Mouse (Mus musculus) CH12.LX (cell line): ENCODE measurements at regions not wholly inside any gene's neighbourhood (a gene's known extent, or its start where the extent isn't known, plus 50 kb on each side); places are given as distances from the start of the nearest gene placed in this dataset.

Experiments used
- DNase-seq: peaks from one replicate; pipeline ENCODE4 v3.0.0-alpha.2; 2013; ENCODE audit errors: extremely low read depth
- H3K27ac ChIP-seq: 2 replicates; pipeline ENCODE4 v1.5.1; 2012; ENCODE audit warnings: low read depth, mild to moderate bottlenecking, control low read depth, moderate library complexity; ENCODE audit not compliant: insufficient read depth
- H3K27me3 ChIP-seq: replicated peaks from 2 replicates; pipeline ENCODE3; 2012; ENCODE audit warnings: inconsistent platforms
- H3K36me3 ChIP-seq, 2 experiments: replicated peaks in 1 of 2; 2 replicates each; pipeline versions ENCODE3 to v1.6.1; 2012; ENCODE audit warnings: inconsistent platforms in 1 of 2, low read length in 1 of 2, mild to moderate bottlenecking in 1 of 2, mixed read lengths in 1 of 2, moderate library complexity in 1 of 2; ENCODE audit not compliant: control insufficient read depth in 1 of 2, insufficient read depth in 1 of 2
- H3K4me1 ChIP-seq, 2 experiments: 2 replicates each; pipeline ENCODE4 v1.6.1; 2012; ENCODE audit warnings: inconsistent platforms in 1 of 2, moderate library complexity in 1 of 2; ENCODE audit not compliant: insufficient read depth in 2 of 2, control insufficient read depth in 1 of 2
- H3K4me2 ChIP-seq: 2 replicates; pipeline ENCODE4 v1.6.1; 2012; ENCODE audit warnings: low read depth, mild to moderate bottlenecking, control low read depth; ENCODE audit not compliant: poor library complexity, insufficient read depth, severe bottlenecking
- H3K4me3 ChIP-seq, 3 experiments: fragments of 150-350 bp in 1 of 3; sonication (generic) in 1 of 3; replicated peaks in 1 of 3; 2 replicates each; pipeline versions ENCODE3 to v1.5.1; 2011 to 2012; ENCODE audit warnings: low read depth in 2 of 3, low read length in 2 of 3, mild to moderate bottlenecking in 2 of 3, moderate library complexity in 2 of 3, control low read depth in 1 of 3, improper control_type of control experiment in 1 of 3, inconsistent platforms in 1 of 3, mixed read lengths in 1 of 3; ENCODE audit not compliant: poor library complexity in 1 of 3
- H3K79me2 ChIP-seq: replicated peaks from 2 replicates; pipeline ENCODE4 v1.6.1; 2012; ENCODE audit warnings: mild to moderate bottlenecking, moderate library complexity; ENCODE audit not compliant: control insufficient read depth, poor library complexity, insufficient read depth, severe bottlenecking; ENCODE audit errors: extremely low read depth
- H3K9ac ChIP-seq: 2 replicates; pipeline ENCODE4 v1.6.1; 2012; ENCODE audit warnings: low read depth, mild to moderate bottlenecking, control low read depth, moderate library complexity; ENCODE audit not compliant: insufficient read depth
- H3K9me3 ChIP-seq: replicated peaks from 2 replicates; pipeline ENCODE3; 2012; ENCODE audit warnings: low read length, inconsistent platforms, mixed read lengths
- CTCF ChIP-seq, 2 experiments: IDR thresholded peaks in 1 of 2; conservative IDR thresholded peaks in 1 of 2; 2 replicates each; pipeline ENCODE4 v1.5.1; 2011 to 2012; ENCODE audit warnings: low read depth in 2 of 2, low read length in 2 of 2, improper control_type of control experiment in 1 of 2, inconsistent platforms in 1 of 2, mild to moderate bottlenecking in 1 of 2, moderate library complexity in 1 of 2
- E2F4 ChIP-seq: IDR thresholded peaks from 2 replicates; pipeline ENCODE4 v1.6.1; 2011; ENCODE audit warnings: low read depth, low read length, improper control_type of control experiment; ENCODE audit not compliant: insufficient replicate concordance
- ELF1 ChIP-seq: IDR thresholded peaks from 2 replicates; pipeline ENCODE4 v1.6.1; 2014; ENCODE audit warnings: low read depth, mild to moderate bottlenecking, inconsistent platforms, low read length, improper control_type of control experiment
- HCFC1 ChIP-seq: IDR thresholded peaks from 2 replicates; pipeline ENCODE4 v1.6.1; 2012; ENCODE audit warnings: low read depth, mild to moderate bottlenecking, inconsistent platforms, low read length, improper control_type of control experiment
- JUN ChIP-seq: IDR thresholded peaks from 2 replicates; pipeline ENCODE4 v1.6.1; 2011; ENCODE audit warnings: low read depth, mild to moderate bottlenecking, low read length, improper control_type of control experiment, moderate library complexity; ENCODE audit not compliant: insufficient read depth
- JUND ChIP-seq: conservative IDR thresholded peaks from 2 replicates; pipeline ENCODE4 v1.6.1; 2011; ENCODE audit warnings: low read depth, low read length, improper control_type of control experiment
- KAT2A ChIP-seq: IDR thresholded peaks from 2 replicates; pipeline ENCODE4 v1.6.1; 2012; ENCODE audit warnings: low read length, improper control_type of control experiment, inconsistent platforms; ENCODE audit not compliant: insufficient replicate concordance
- MEF2A ChIP-seq: IDR thresholded peaks from 2 replicates; pipeline ENCODE4 v1.6.1; 2014; ENCODE audit warnings: low read depth, mild to moderate bottlenecking, inconsistent platforms, low read length, improper control_type of control experiment, borderline replicate concordance
- MXI1 ChIP-seq: IDR thresholded peaks from 2 replicates; pipeline ENCODE4 v1.6.1; 2011; ENCODE audit warnings: mild to moderate bottlenecking, low read depth, low read length, improper control_type of control experiment
- MYC ChIP-seq: IDR thresholded peaks from 2 replicates; pipeline ENCODE4 v1.6.1; 2011; ENCODE audit warnings: low read depth, mild to moderate bottlenecking, improper control_type of control experiment, low read length
- NELFE ChIP-seq: IDR thresholded peaks from 2 replicates; pipeline ENCODE4 v1.6.1; 2011; ENCODE audit warnings: low read depth, low read length, improper control_type of control experiment
- NRF1 ChIP-seq: IDR thresholded peaks from 2 replicates; pipeline ENCODE4 v1.6.1; 2014; ENCODE audit warnings: low read depth, mild to moderate bottlenecking, inconsistent platforms, low read length, improper control_type of control experiment, moderate library complexity
- POLR2AphosphoS2 ChIP-seq: IDR thresholded peaks from 2 replicates; pipeline ENCODE4 v1.6.1; 2011; ENCODE audit warnings: low read depth, low read length, improper control_type of control experiment
- RAD21 ChIP-seq: IDR thresholded peaks from 2 replicates; pipeline ENCODE4 v1.6.1; 2011; ENCODE audit warnings: low read depth, mild to moderate bottlenecking, low read length, improper control_type of control experiment, moderate library complexity
- RCOR1 ChIP-seq: conservative IDR thresholded peaks from 2 replicates; pipeline ENCODE4 v1.6.1; 2012; ENCODE audit warnings: low read depth, mild to moderate bottlenecking, inconsistent platforms, low read length, improper control_type of control experiment
- UBTF ChIP-seq: IDR thresholded peaks from 2 replicates; pipeline ENCODE4 v1.6.1; 2012; ENCODE audit warnings: low read depth, mild to moderate bottlenecking, inconsistent platforms, low read length, improper control_type of control experiment, moderate library complexity
- USF1 ChIP-seq: IDR thresholded peaks from 2 replicates; pipeline ENCODE4 v1.6.1; 2014; ENCODE audit warnings: low read depth, mild to moderate bottlenecking, inconsistent platforms, low read length, improper control_type of control experiment
- USF2 ChIP-seq: conservative IDR thresholded peaks from 2 replicates; pipeline ENCODE4 v1.6.1; 2011; ENCODE audit warnings: low read depth, low read length, improper control_type of control experiment
- ZC3H11A ChIP-seq: IDR thresholded peaks from 2 replicates; pipeline ENCODE4 v1.6.1; 2012; ENCODE audit warnings: low read depth, mild to moderate bottlenecking, inconsistent platforms, low read length, improper control_type of control experiment
- ZMIZ1 ChIP-seq: IDR thresholded peaks from 2 replicates; pipeline ENCODE4 v1.6.1; 2012; ENCODE audit warnings: low read depth, mild to moderate bottlenecking, inconsistent platforms, low read length, improper control_type of control experiment
- dilution Hi-C: fragments of 300-500 bp; cut with MboI; formaldehyde crosslinking; loops from 2 replicates; pipeline ENCODE4 v1.14.3; 2020; ENCODE audit warnings: low sequenced_read_pairs; ENCODE audit not compliant: extremely low pct_unique_long_range_greater_than_20kb, extremely low pct_ligation_motif_present
- in situ Hi-C: fragments of 300-500 bp; cut with MboI; formaldehyde crosslinking; loops from 3 replicates; pipeline ENCODE4 v1.14.3; 2019; ENCODE audit warnings: low sequenced_read_pairs, low pct_ligation_motif_present, low pct_unique_long_range_greater_than_20kb, mixed read lengths

DNA sequence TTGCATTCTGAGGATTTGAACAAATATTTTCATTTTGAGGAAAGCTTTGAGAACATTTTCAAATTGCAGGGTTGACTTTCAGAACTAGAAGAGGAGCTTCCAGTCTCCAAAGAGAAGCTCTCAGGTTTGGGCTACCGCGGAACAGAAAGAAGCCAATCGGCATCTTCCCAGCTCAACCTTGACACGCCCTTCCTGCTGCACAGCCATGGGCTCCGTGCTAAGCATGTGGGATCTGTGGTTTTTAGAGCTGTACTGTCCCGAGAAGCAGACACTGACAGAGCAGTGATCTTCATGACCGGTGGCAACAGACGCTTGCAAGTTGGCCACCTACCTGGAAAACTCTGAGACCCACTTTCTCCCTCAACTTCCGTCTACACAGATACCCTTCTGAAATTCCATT, 85.4 kb upstream of the Gm12728 start:
- H3K27me3 ChIP-seq = peaks cover 49% of the 10 kb centered on the region
- H3K27ac ChIP-seq = no peak overlapping the region
- H3K9me3 ChIP-seq = no peaks in the 10 kb centered on the region
- TF ChIP-seq NELFE = no peak
- no peak for TF ChIP-seq CTCF (conservative IDR thresholded peaks at IDR 0.05 in 1 of 2, IDR thresholded peaks at IDR 0.05 in 1 of 2; ENCODE audit: low read depth in 2 of 2, low read length in 2 of 2)
- TF ChIP-seq MXI1 = no peak
- TF ChIP-seq USF2 = no peak
- TF ChIP-seq USF1 = no peak
- no peak for TF ChIP-seq HCFC1
- TF ChIP-seq MEF2A = no peak
- TF ChIP-seq RAD21 = no peak
- no peak for TF ChIP-seq ZMIZ1
- no peak for TF ChIP-seq RCOR1
- TF ChIP-seq JUND = no peak
- TF ChIP-seq KAT2A = no peak
- no peak for TF ChIP-seq MYC
- TF ChIP-seq NRF1 = no peak
- TF ChIP-seq E2F4 = no peak
- no peak for TF ChIP-seq ZC3H11A
- in situ Hi-C loops (no loop called here), dilution Hi-C loops (no loop called here)
- H3K36me3 ChIP-seq = no peaks in the 10 kb centered on the region
- H3K4me1 ChIP-seq = no peaks in the 10 kb centered on the region
- H3K9ac ChIP-seq = no peak overlapping the region
- no peak overlapping the region for H3K4me2 ChIP-seq
- H3K4me3 ChIP-seq = no peak overlapping the region
- H3K79me2 ChIP-seq = no peaks in the 10 kb centered on the region
- DNase-seq = no peak

DNA sequence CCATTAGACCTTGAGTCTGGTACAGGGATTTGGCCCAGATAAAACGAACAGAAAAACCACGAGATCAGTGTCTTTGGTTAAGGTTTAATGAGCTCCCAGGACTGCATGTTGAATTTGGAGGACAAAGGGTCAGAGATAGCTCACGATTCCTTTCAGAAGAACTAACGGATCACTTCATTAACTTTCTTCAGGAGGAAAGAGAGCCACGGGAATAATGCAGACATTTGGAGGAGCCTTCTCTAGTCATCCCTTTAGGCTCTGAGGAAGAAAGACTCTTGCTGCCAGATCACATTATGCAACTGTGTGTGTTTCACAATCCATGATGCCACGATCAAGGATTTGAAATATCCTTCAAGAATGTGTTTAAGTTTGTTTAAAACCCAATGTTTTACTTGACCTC, 83.7 kb upstream of the Gm12728 start:
- Histone ChIP-seq H3K4me2 (no peak overlapping the region), H3K36me3 (no peaks in the 10 kb centered on the region), H3K27me3 (peaks cover 38% of the 10 kb centered on the region)
- in situ Hi-C loops = no loop called here
- TF ChIP-seq MXI1 (no peak), USF1 (no peak), JUN (no peak), POLR2AphosphoS2 (no peak), ELF1 (no peak), ZMIZ1 (no peak), UBTF (no peak)
- TF ChIP-seq, all 38 proteins: peak for 0
- Histone ChIP-seq H3K27ac (no peak overlapping the region), H3K4me3 (no peak overlapping the region), H3K9ac (no peak overlapping the region), H3K79me2 (no peaks in the 10 kb centered on the region), H3K4me1 (no peaks in the 10 kb centered on the region), H3K9me3 (no peaks in the 10 kb centered on the region)
- dilution Hi-C loops = no loop called here
- DNase-seq = no peak
